Comparison of ENCODE assay signal across 21 mouse cellular contexts in the genomic region with DNA sequence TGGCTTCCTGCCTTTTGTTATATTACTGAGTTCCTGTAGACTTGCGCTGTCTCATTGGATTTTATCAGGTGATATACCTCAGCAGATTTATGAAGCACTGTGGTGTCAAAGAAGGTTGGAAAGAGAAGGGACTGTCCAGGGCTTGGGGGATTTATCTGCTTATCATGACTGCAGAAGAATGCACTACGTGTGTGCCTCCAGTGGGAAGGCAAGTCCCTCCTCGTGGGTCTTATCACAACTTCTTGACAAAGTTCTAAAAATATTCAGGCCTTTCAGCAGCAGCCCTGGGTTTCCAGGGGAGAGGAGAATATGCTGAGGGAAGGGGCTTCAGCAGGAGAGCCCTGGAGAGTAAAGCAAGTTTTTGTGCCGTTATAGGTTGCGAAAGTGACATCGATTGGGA.
DNase-seq lines count a peak whose midpoint lies in the region; ATAC-seq and TF ChIP-seq lines count a peak whose summit lies in the region.
"Had no signal": no experiment of that assay in that cellular context is flagged by ENCODE, and none has a peak within 500 bp of the region (broad histone marks: within the 10 kb centered on the region; RNA-seq: fewer than 3 reads in every experiment).

No protein-coding gene starts in this region.

- peak overlapping the region; percentile 69 for H3K9ac ChIP-seq in heart, adult 2 months (ENCODE audit: low read depth, low read length)
- H3K9ac ChIP-seq in heart, embryonic 13.5 days: peak overlapping the region; percentile 86
- no peak overlapping the region for H3K9ac ChIP-seq in liver, embryonic 12.5 days
- H3K9ac ChIP-seq: forebrain, embryonic 13.5 days; forebrain, postnatal 0 days; hindbrain, embryonic 13.5 days had no signal

- H3K4me3 ChIP-seq in heart, adult 2 months: peak overlapping the region; percentile 42
- peak overlapping the region; percentile 59 for H3K4me3 ChIP-seq in heart, embryonic 13.5 days
- no peak overlapping the region for H3K4me3 ChIP-seq in limb, embryonic 10.5 days
- H3K4me3 ChIP-seq in liver, embryonic 12.5 days: no peak overlapping the region
- H3K4me3 ChIP-seq: embryonic facial prominence, embryonic 10.5 days; forebrain, embryonic 13.5 days; hindbrain, embryonic 13.5 days had no signal

- TF ChIP-seq EP300 in heart, adult 2 months (IDR thresholded peaks at IDR 0.05; ENCODE audit: insufficient read depth, low read depth, low read length): 0 out of 2 replicates have a peak, but pooled peaks have one; percentile 24

- peak overlapping the region; percentile 67 for H3K4me2 ChIP-seq in heart, embryonic 13.5 days
- no peak overlapping the region for H3K4me2 ChIP-seq in liver, embryonic 12.5 days
- H3K4me2 ChIP-seq: forebrain, embryonic 13.5 days; hindbrain, embryonic 13.5 days had no signal

- peaks cover 10% of the 10 kb centered on the region for H3K4me1 ChIP-seq in heart, adult 2 months (ENCODE audit: control insufficient read depth, insufficient read depth, low read length)
- H3K4me1 ChIP-seq in heart, embryonic 13.5 days: peaks cover 30% of the 10 kb centered on the region
- H3K4me1 ChIP-seq in limb, embryonic 10.5 days: peaks cover 19% of the 10 kb centered on the region
- H3K4me1 ChIP-seq in liver, embryonic 12.5 days: 0 out of 2 replicates have a peak, but pooled peaks cover 4% of the 10 kb centered on the region
- H3K4me1 ChIP-seq: forebrain, embryonic 13.5 days; hindbrain, embryonic 13.5 days had no signal

- no peaks in the 10 kb centered on the region for H3K27me3 ChIP-seq in heart, adult 2 months (ENCODE audit: control insufficient read depth, insufficient read depth, low read length)
- no peaks in the 10 kb centered on the region for H3K27me3 ChIP-seq in heart, embryonic 13.5 days (replicated peaks)
- H3K27me3 ChIP-seq in limb, embryonic 10.5 days (ENCODE audit: low read depth, poor library complexity, severe bottlenecking): no peaks in the 10 kb centered on the region
- no peaks in the 10 kb centered on the region for H3K27me3 ChIP-seq in liver, embryonic 12.5 days (replicated peaks)
- H3K27me3 ChIP-seq: CH12.LX; forebrain, embryonic 13.5 days; hindbrain, embryonic 13.5 days; Patski had no signal

- intact Hi-C loops in heart, adult 2 months (cut with DNase I): loop anchor here (2.0 kb wide), 1 partner anchor 15 kb away; no protein-coding TSS in a partner anchor
- intact Hi-C loops in heart, postnatal 14 days (cut with DNase I): loop anchor here (2.0 kb wide), 1 partner anchor 101 kb away; no protein-coding TSS in a partner anchor

- H3K79me2 ChIP-seq in heart, adult 2 months (replicated peaks; ENCODE audit: control insufficient read depth, insufficient read depth, low read length): peaks cover 2% of the 10 kb centered on the region; the same call in 1 of the 2 replicates

- 33% methylated on average over 6 of the region's 6 CpGs for WGBS in heart, adult 2 months
- whole genome bisulfite sequencing in heart, embryonic 13.5 days: 31% methylated on average over 6 of the region's 6 CpGs
- 86% methylated on average over 6 of the region's 6 CpGs for WGBS in limb, embryonic 10.5 days
- WGBS in liver, embryonic 12.5 days (ENCODE audit: insufficient replicate concordance): 57% methylated on average over 6 of the region's 6 CpGs

- DNase-seq in heart, adult 2 months: peak in 1 of 2 experiments; percentile 35
- no peak for DNase-seq in heart, postnatal 14 days
- no peak for DNase-seq in heart, adult 8-10 months (ENCODE audit: low spot score)
- DNase-seq in limb, embryonic 10.5 days (ENCODE audit: low spot score): no peak
- DNase-seq in adrenal gland, adult (ENCODE audit: inconsistent age in 2 of 2, low spot score in 1 of 2): no peak
- DNase-seq: adrenal gland, adult 2 months; adrenal gland, postnatal 25 days; cerebellum, adult 18-20 months; cerebellum, adult 9-11 months; cerebellum, postnatal 36 days; forebrain, postnatal 0 days; gastrocnemius, postnatal 14 days; kidney, adult 11 months had no signal

- H3K36me3 ChIP-seq in heart, adult 2 months (ENCODE audit: control insufficient read depth, insufficient read depth, low read length): peaks cover 37% of the 10 kb centered on the region
- peaks cover 35% of the 10 kb centered on the region for H3K36me3 ChIP-seq in heart, embryonic 13.5 days
- no peaks in the 10 kb centered on the region for H3K36me3 ChIP-seq in limb, embryonic 10.5 days
- 0 out of 2 replicates have a peak, but pooled peaks cover 3% of the 10 kb centered on the region for H3K36me3 ChIP-seq in liver, embryonic 12.5 days
- H3K36me3 ChIP-seq: embryonic facial prominence, embryonic 10.5 days; hindbrain, embryonic 13.5 days had no signal

- peak overlapping the region; percentile 87 for H3K27ac ChIP-seq in heart, adult 2 months
- H3K27ac ChIP-seq in heart, embryonic 13.5 days (replicated peaks): peak overlapping the region; percentile 93
- H3K27ac ChIP-seq in limb, embryonic 10.5 days: peak overlapping the region; percentile 58; the same call in 1 of the 2 replicates
- H3K27ac ChIP-seq in liver, embryonic 12.5 days: no peak overlapping the region
- H3K27ac ChIP-seq: embryonic facial prominence, embryonic 10.5 days; forebrain, embryonic 13.5 days; hindbrain, embryonic 13.5 days; hindbrain, postnatal 0 days had no signal

- TF ChIP-seq POLR2A in heart, adult 2 months (IDR thresholded peaks at IDR 0.05; ENCODE audit: insufficient read depth, low read depth, low read length): peak; percentile 53

- no peaks in the 10 kb centered on the region for H3K9me3 ChIP-seq in heart, embryonic 13.5 days
- H3K9me3 ChIP-seq in limb, embryonic 10.5 days (replicated peaks): no peaks in the 10 kb centered on the region
- no peaks in the 10 kb centered on the region for H3K9me3 ChIP-seq in liver, embryonic 12.5 days (replicated peaks)
- H3K9me3 ChIP-seq: embryonic facial prominence, embryonic 10.5 days; forebrain, embryonic 13.5 days; hindbrain, embryonic 13.5 days had no signal

- no peak for TF ChIP-seq CTCF in heart, adult 2 months (IDR thresholded peaks at IDR 0.05)

- ATAC-seq in heart, embryonic 13.5 days (ENCODE audit: extremely low read depth, insufficient number of reproducible peaks, low FRiP score, low TSS enrichment): peak; percentile 68; the same call in 1 of the 2 replicates
- ATAC-seq in liver, embryonic 12.5 days: no peak
- ATAC-seq: forebrain, embryonic 13.5 days; forebrain, postnatal 0 days; hindbrain, postnatal 0 days; Patski had no signal

Comparison
In these comparisons a context has a peak if more than half of its experiments do, and no peak if none do; other contexts are left out.
1. H3K4me3 ChIP-seq: peak in heart, adult 2 months (single experiment) and heart, embryonic 13.5 days (single experiment); none in limb, embryonic 10.5 days (single experiment) and liver, embryonic 12.5 days (single experiment).